Mouse (Mus musculus) midbrain, embryonic 16.5 days (tissue): ENCODE measurements around the gene Rnf225. TPM values are rescaled to one million over a fixed set of nuclear protein-coding genes. Genes with fewer than 3 reads are reported as not detected.
A peak's percentile ranks its signal among the peaks of the same experiment; 100 is the strongest.
"Not testable (repeated sequence)": the region's sequence is repeated elsewhere in the genome, so short reads cannot be mapped to it uniquely, and the experiment has no call there.

Experiments used
- ATAC-seq: fragments of 200-750 bp; cut with Nextera tagmentation; 2 replicates; pipeline ENCODE4 v1.8.0; 2017; ENCODE audit warnings: moderate TSS enrichment
- H3K27ac ChIP-seq: fragments of 300-500 bp; sonication (generic); 2 replicates; pipeline ENCODE4 v1.5.1; 2014; ENCODE audit warnings: mild to moderate bottlenecking, low read length, mixed read lengths
- H3K27me3 ChIP-seq: fragments of 300-500 bp; sonication (generic); 2 replicates; pipeline ENCODE4 v1.6.1; 2014; ENCODE audit warnings: low read depth, low read length, mixed read lengths; ENCODE audit not compliant: control insufficient read depth, insufficient read depth
- H3K36me3 ChIP-seq: fragments of 300-500 bp; sonication (generic); 2 replicates; pipeline ENCODE4 v1.6.1; 2014; ENCODE audit warnings: mild to moderate bottlenecking, low read length, moderate library complexity, mixed read lengths; ENCODE audit not compliant: control insufficient read depth, insufficient read depth
- H3K4me1 ChIP-seq: fragments of 300-500 bp; sonication (generic); 2 replicates; pipeline ENCODE4 v1.6.1; 2014; ENCODE audit warnings: mild to moderate bottlenecking, low read length, mixed read lengths; ENCODE audit not compliant: control insufficient read depth, insufficient read depth
- H3K4me2 ChIP-seq: fragments of 300-500 bp; sonication (generic); 2 replicates; pipeline ENCODE4 v1.6.1; 2014; ENCODE audit warnings: mild to moderate bottlenecking, low read length, mixed read lengths
- H3K4me3 ChIP-seq: fragments of 300-500 bp; sonication (generic); 2 replicates; pipeline ENCODE4 v1.5.1; 2014; ENCODE audit warnings: low read depth, mild to moderate bottlenecking, low read length, moderate library complexity, mixed read lengths
- H3K9ac ChIP-seq: fragments of 300-500 bp; sonication (generic); 2 replicates; pipeline ENCODE4 v1.6.1; 2014; ENCODE audit warnings: low read depth, low read length, mixed read lengths
- H3K9me3 ChIP-seq: fragments of 300-500 bp; sonication (generic); replicated peaks from 2 replicates; pipeline ENCODE4 v1.6.1; 2014; ENCODE audit warnings: mild to moderate bottlenecking, low read length, mixed read lengths; ENCODE audit not compliant: control insufficient read depth, poor library complexity, severe bottlenecking
- WGBS: fragments of 180-500 bp; shearing (Covaris S2); extraction: QIAGEN DNeasy Blood & Tissue Kit; methylation state at CpG from one replicate; pipeline ENCODE4 v1.1.7; 2014; 5-methylcytosine and 5-hydroxymethylcytosine counted together
- polyA plus RNA-seq: library from polyadenylated mRNA; unstranded; fragments of >200 nt; fragmentation: Nextera tagmentation; extraction: Ambion mirVana; gene quantifications from 2 replicates; pipeline ENCODE4 v1.2.1, GENCODE M21; 2015

Rnf225 gene
- polyA plus RNA-seq, 1 experiment from 2014 or later, result 1.2 TPM

DNA sequence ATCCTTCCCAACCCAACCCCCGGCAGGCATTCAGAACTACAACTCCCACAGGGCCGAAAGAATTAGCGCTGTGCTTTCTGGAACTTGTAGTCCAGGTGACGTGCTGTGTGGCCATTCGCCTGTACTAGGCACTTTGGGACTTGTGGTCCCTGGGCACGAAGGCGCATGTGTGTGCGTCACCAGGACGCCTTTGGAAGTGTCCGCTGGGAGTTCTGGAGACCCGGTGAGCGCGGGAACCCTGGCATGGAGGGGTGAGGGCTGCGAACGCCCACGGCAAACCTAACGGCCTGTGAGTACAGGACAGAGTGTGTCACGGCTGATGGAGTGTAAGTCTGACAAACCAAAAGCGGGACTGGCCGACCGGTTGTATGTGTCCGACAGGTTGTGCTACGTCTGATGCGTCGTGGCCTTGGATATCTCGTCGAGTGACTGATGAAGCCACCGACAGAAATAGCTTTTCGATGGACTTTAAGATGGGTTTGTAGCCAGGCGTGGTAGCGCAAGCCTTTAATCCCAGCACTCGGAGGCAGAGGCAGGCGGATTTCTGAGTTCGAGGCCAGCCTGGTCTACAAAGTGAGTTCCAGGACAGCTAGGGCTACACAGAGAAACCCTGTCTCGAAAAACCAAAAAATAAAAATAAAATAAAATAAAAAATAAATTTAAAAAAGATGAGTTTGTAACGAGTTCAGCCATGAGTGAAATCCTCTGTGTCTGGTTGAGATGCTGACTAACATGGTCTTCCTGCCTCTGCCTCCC, 29.4 kb upstream of the Rnf225 start, which contains the start of gene Zscan22:
TSS of gene Zscan22 (plus strand) at position 161 of the 756 bp plus-strand sequence.
- peak within 1 kb of the TSS; percentile 62 for H3K27ac ChIP-seq
- WGBS, result 6% methylated on average over 36 of the region's 36 CpGs
- peaks cover 8% of the 10 kb centered on the region for H3K4me1 ChIP-seq
- H3K4me3 ChIP-seq, result peak within 1 kb of the TSS; percentile 66
- peak within 1 kb of the TSS; percentile 78 for H3K9ac ChIP-seq
- no peaks in the 10 kb centered on the region for H3K9me3 ChIP-seq
- peak; percentile 99 for ATAC-seq
- H3K27me3 ChIP-seq, result no peaks in the 10 kb centered on the region
- H3K4me2 ChIP-seq, result peak within 1 kb of the TSS; percentile 58
- H3K36me3 ChIP-seq, result no peaks in the 10 kb centered on the region

DNA sequence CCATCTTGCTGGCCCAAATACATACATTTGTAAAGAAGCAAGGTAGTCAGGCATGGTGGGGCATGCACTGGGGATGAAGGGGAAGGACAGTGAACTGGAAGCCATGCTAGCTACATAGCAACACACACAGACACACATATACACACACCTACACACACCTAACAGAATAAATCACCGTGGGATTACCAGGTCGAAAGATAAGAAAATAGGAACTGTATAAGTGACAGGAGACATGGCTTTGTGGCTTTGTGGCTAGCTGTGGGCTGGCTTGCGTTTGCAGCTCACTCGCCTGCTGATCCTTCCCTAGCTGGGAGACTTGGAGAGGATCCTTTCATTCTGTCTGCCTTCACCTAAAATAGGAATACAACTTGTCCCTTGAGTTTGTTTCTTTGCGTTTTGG, 25.7 kb upstream of the Rnf225 start:
- no peaks in the 10 kb centered on the region for H3K9me3 ChIP-seq
- peaks cover 7% of the 10 kb centered on the region; the same call in 1 of the 2 replicates for H3K36me3 ChIP-seq
- no peak overlapping the region for H3K9ac ChIP-seq
- no peak overlapping the region for H3K4me3 ChIP-seq
- no peaks in the 10 kb centered on the region for H3K27me3 ChIP-seq
- no peak overlapping the region for H3K4me2 ChIP-seq
- no peak for ATAC-seq
- WGBS, result 93% methylated on average over 5 of the region's 5 CpGs
- peaks cover 8% of the 10 kb centered on the region for H3K4me1 ChIP-seq
- no peak overlapping the region for H3K27ac ChIP-seq

GRCm38 (mm10) chr7:12903623-12904022, 23.6 kb upstream of the Rnf225 start:
- H3K27ac ChIP-seq, result no peak overlapping the region
- H3K4me1 ChIP-seq, result peaks cover 3% of the 10 kb centered on the region
- H3K4me2 ChIP-seq, result no peak overlapping the region
- H3K9ac ChIP-seq, result no peak overlapping the region
- no peak for ATAC-seq
- no peaks in the 10 kb centered on the region for H3K9me3 ChIP-seq
- WGBS, result 61% methylated on average over 10 of the region's 10 CpGs
- no peaks in the 10 kb centered on the region for H3K27me3 ChIP-seq
- H3K36me3 ChIP-seq, result peaks cover 26% of the 10 kb centered on the region
- no peak overlapping the region for H3K4me3 ChIP-seq

DNA sequence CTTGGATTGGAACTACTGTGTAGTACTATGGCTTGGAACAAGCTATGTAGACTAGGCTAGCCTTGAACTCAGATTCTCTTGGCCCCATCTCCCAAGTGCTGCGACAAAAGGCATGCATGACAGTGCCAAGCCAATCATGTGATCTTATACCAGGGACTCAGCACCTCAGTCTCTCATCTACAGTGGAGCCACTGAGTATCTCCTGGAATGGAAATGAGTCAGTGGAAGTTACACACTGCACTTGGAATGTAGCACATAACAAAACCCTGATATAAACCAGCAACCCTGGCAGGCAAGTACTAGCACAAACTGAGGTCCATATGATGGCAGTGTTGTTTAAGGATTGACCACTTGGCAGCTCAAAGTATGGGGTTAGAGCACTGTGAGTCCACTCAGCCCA, 22.1 kb upstream of the Rnf225 start:
- Histone ChIP-seq H3K36me3 (peaks cover 26% of the 10 kb centered on the region), H3K9me3 (no peaks in the 10 kb centered on the region), H3K9ac (no peak overlapping the region), H3K4me3 (no peak overlapping the region), H3K4me1 (peaks cover 3% of the 10 kb centered on the region; the same call in 1 of the 2 replicates), H3K27ac (no peak overlapping the region), H3K4me2 (no peak overlapping the region), H3K27me3 (no peaks in the 10 kb centered on the region)
- no peak for ATAC-seq
- WGBS, result 100% methylated on average over 1 of the region's 1 CpGs

GRCm38 (mm10) chr7:12909498-12909962, 17.7 kb upstream of the Rnf225 start:
- Histone ChIP-seq H3K4me1 (peaks cover 3% of the 10 kb centered on the region; the same call in 1 of the 2 replicates), H3K9me3 (no peaks in the 10 kb centered on the region), H3K9ac (peak overlapping the region; percentile 30; the same call in 1 of the 2 replicates), H3K27me3 (no peaks in the 10 kb centered on the region), H3K4me3 (peak overlapping the region; percentile 41), H3K27ac (peak overlapping the region; percentile 84), H3K4me2 (peak overlapping the region; percentile 56), H3K36me3 (peaks cover 24% of the 10 kb centered on the region)
- 30% methylated on average over 7 of the region's 7 CpGs for WGBS
- ATAC-seq, result peak; percentile 51

DNA sequence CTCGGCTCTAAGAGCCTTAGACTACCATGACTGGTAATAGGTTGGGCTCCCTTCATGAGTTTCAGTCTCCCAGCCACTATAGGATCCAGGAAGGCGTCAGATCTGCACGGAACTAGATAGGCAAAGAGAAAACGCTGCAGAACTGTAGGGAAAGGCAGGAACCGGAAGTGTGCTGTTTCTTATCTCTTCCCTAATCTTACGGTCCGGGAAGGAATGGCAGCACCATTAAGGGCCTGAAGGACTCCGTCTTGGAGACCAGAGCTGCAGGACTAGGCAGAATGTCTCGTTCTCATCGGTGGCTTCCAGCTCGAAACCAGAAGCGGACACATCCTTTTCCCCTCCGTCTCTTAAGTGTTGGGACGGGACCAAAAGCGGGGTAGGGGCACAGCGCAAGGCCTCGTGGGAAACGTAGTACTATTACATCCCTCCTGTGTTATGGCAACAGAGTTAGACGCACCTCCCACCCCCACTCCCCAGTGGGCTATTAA, 17.0 kb upstream of the Rnf225 start:
- peaks cover 3% of the 10 kb centered on the region; the same call in 1 of the 2 replicates for H3K4me1 ChIP-seq
- WGBS, result 8% methylated on average over 19 of the region's 19 CpGs
- peak overlapping the region; percentile 41 for H3K4me3 ChIP-seq
- peaks cover 24% of the 10 kb centered on the region for H3K36me3 ChIP-seq
- H3K9me3 ChIP-seq, result no peaks in the 10 kb centered on the region
- H3K4me2 ChIP-seq, result peak overlapping the region; percentile 56
- H3K27me3 ChIP-seq, result no peaks in the 10 kb centered on the region
- H3K9ac ChIP-seq, result peak overlapping the region; percentile 65
- peak overlapping the region; percentile 84 for H3K27ac ChIP-seq
- ATAC-seq, result peak; percentile 88

- H3K4me3 ChIP-seq, result no peak overlapping the region
- no peak overlapping the region for H3K27ac ChIP-seq
- peaks cover 3% of the 10 kb centered on the region; the same call in 1 of the 2 replicates for H3K4me1 ChIP-seq
- H3K9me3 ChIP-seq, result no peaks in the 10 kb centered on the region
- no peak overlapping the region for H3K9ac ChIP-seq
- H3K27me3 ChIP-seq, result no peaks in the 10 kb centered on the region
- H3K4me2 ChIP-seq, result no peak overlapping the region
- peaks cover 1% of the 10 kb centered on the region for H3K36me3 ChIP-seq
- ATAC-seq, result no peak
Observed at GRCm38 (mm10) chr7:12913556-12913955, 13.7 kb upstream of the Rnf225 start.

DNA sequence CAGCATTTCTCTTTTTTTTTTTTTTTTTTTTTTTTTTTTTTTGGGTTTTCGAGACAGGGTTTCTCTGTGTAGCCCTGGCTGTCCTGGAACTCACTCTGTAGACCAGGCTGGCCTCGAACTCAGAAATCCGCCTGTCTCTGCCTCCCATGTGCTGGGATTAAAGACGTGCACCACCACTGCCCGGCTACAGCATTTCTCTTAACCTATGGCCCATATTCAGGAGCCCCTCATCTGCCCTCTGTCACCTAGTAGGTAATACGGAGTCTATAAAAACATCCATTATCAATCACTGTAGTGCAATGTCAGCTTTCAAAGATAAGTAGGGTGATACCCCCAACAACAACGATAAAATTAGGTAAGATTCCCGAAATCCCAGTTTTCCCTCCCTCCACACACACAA, 6.7 kb upstream of the Rnf225 start:
- Histone ChIP-seq H3K36me3 (peaks cover 12% of the 10 kb centered on the region), H3K4me1 (peaks cover 12% of the 10 kb centered on the region)
- WGBS, result 93% methylated on average over 7 of the region's 8 CpGs
- not testable (repeated sequence) for H3K4me2 ChIP-seq, ATAC-seq, H3K27ac ChIP-seq, H3K9me3 ChIP-seq, H3K27me3 ChIP-seq, H3K4me3 ChIP-seq, H3K9ac ChIP-seq

GRCm38 (mm10) chr7:12921318-12921704, 5.9 kb upstream of the Rnf225 start:
- Histone ChIP-seq H3K4me3 (peak overlapping the region; percentile 83), H3K4me1 (peaks cover 12% of the 10 kb centered on the region), H3K27me3 (peaks cover 6% of the 10 kb centered on the region), H3K27ac (peak overlapping the region; percentile 97), H3K36me3 (peaks cover 20% of the 10 kb centered on the region), H3K9me3 (no peaks in the 10 kb centered on the region), H3K9ac (peak overlapping the region; percentile 81), H3K4me2 (peak overlapping the region; percentile 81)
- ATAC-seq, result peak; percentile 27
- WGBS, result 0% methylated on average over 3 of the region's 3 CpGs
